Mouse (Mus musculus): ENCODE data around the gene Nfib.

Gene Nfib

GRCm38 (mm10) chr4:82466144-82466543 lies 239.4 kb downstream of the Nfib start:
- no peak for DNase-seq (ENCODE audit: inconsistent ontology term)

DNA sequence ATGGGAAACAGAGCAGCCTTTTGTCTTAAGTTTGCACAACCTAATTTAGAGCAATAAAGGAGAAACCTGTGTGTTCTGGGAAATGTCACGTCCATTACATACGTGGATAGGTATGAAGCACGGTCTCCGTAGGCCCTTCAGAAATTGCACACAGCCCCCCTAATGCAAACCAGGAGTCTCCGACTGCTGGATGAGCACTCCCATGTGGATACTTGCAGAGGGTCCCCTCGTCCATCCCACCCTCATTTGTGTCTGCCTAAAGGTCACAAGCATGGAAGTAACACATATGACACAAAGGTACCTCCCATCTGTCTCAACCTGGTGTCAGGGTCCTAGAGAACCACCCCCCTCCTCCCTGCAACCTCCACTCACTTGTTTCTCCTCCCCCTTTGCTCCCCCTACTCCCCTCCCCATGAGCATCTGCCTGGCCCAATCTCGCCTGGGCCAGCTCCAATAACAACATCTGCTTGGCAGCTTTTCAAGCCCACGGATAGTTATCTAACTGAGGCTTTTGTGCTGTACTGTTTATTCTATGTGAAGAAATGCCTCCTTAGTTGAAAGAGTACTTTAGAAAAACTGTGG lies 241.4 kb downstream of the Nfib start:
- peak; percentile 59 for DNase-seq (ENCODE audit: inconsistent ontology term)

GRCm38 (mm10) chr4:82463189-82463715 lies 242.3 kb downstream of the Nfib start:
- no peak for DNase-seq (ENCODE audit: inconsistent ontology term)

- no peak for DNase-seq (ENCODE audit: inconsistent ontology term)
Observed at GRCm38 (mm10) chr4:82461676-82462075, 243.9 kb downstream of the Nfib start.

DNA sequence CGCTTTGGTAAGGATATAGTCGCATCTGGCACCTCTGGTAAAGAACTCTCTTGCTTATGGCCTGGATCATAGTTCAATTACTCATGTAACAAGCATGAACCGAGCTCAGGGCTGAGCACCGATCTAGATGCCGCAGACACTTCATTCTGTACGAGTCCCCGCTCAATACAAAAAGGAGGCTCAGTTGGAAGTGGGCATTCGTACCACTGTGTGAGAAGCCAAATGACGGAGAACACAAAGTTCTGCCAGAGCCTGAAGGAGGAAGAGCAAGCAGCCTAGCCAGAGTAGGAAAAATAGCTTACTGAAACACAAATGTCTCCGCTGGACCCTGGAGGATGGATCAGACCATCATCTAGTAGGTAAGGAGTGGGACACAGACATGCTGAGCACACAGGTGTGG lies 246.7 kb downstream of the Nfib start:
- DNase-seq (ENCODE audit: inconsistent ontology term): no peak

DNA sequence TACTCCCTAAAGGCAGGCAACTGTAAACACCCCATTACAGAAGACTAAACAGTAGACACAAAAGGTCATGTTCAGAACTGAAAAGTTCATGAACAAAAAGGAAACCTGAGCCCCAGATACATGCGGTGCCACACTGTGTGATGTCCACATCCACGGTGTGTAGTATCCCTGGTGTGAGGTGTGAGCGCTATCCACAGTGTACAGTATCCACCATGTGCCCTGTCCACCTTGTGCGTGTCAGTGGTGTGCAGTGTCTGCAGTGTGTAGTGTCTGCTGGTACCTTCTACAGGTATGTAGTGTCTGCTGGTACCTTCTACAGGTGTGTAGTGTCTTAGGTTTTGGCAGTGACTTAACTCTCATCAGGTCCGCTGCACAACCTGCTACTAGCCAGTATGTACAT lies 248.6 kb downstream of the Nfib start:
- DNase-seq (ENCODE audit: inconsistent ontology term): no peak

DNA sequence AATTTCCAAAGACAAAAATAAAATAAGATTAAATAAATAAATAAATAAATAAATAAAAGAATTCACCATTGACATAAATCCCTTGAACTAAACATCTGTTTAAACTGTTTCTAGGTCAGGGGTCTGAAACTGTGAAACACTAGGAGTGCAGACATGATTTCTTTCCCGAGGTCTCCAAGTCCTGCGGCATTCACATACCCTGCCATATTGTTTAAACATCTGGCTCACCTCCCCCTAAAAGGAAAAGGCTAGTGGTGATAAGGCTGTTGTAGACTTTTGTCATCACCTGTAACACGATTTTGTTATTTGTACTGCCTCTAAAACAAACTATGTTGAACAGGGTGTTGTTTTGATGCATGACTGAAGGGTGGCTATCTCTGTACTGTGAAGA lies 249.2 kb downstream of the Nfib start:
- DNase-seq (ENCODE audit: inconsistent ontology term): no peak

DNA sequence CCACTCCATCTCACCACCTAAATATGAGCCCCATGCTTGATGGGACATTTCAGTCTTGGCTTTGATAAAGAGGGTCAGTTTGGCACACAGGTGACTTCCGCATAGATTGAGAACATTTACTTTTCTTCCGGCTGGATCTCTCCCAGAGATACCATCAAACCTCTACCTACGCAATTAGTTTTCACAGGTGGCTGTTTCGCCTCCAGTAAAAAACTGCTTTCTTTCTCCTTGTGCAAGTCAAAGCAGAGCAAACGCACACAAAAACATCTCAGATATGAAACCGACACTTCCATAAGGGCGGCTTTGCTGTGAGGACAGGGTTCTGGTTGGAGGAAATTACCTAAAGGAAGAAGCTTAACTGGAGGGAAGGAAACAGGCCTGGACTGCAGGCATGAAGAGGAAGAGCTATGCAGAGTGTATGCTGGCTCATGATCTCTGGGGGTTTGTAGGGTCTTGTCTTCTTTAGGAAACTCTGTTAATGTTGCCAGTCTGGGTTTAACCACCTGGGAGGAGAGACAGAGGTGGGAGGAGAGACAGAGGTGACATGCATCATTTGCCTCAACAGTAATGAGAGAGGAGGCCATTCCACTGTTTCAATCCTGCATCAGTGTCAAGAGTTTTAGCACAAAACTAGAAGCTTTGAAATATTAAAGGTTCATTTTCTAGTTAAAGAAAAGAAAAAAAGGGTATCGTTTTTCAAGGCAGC lies 249.8 kb downstream of the Nfib start:
- no peak for DNase-seq (ENCODE audit: inconsistent ontology term)

DNA sequence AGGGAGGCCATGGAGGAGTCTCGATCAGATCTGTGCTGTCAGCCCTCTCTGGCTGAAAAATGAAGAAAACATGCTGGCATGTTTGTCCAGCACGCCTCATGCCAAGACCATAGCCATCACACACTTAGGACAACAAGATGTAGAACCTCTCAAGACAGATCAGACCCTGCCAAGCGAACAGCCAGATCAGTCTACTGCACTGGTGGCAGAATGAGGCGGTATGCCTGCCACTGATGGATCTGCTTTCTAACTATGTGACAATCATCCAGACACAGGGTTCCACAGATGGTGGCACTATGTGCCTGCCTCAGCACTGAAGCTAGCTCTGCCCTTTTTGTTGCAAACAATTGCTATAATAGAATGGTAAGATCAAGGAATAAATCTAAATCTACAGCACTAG lies 250.6 kb downstream of the Nfib start:
- DNase-seq (ENCODE audit: inconsistent ontology term): no peak

DNA sequence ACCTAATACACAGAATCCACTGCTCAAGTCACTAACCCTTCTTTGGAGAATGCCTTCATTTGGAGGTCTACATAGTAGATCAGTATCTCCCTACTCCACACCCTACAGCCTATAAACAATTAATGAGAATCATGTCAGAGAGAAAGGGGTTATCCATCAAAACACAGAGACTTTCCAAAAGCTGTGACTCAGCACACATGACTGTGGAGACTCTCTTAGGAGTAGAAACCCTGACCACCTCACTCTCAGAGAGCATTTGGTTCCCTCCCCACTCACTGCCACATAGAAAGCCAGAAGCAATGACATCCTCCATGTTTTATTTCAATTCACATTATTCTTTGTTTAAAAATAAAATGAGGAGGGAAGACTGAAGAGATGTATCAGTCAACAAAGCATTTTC lies 252.2 kb downstream of the Nfib start:
- no peak for DNase-seq (ENCODE audit: inconsistent ontology term)

- DNase-seq (ENCODE audit: inconsistent ontology term): no peak
Observed at GRCm38 (mm10) chr4:82452905-82453304, 252.6 kb downstream of the Nfib start.

DNA sequence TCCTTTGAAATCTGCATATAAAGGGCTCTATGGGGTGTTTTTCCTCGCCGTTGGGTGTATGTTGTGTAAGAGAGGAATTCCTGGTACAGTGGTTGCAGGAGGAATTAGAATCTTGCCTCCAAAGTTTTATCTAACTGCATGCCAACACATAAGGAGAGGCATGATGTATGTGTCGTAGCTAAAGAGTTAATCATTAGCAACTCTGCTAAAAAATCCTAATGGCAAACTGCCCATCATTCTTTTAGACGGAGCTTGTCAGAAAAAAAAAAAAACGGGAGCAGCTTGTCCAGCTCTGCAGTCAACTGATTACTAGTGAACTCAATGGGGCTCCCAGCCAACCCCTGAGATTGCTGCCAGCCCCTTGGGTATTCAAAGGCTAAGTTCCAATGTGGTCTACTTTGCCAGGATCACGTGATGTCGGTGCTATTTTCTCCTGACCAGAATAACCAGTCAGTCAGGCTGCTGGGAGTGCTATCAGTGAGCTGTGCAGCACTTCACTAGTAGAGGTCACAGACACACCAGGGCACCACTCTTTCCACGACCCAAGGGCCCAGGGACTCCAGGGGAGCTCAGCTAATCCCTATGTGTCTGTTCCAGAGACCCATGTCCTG lies 258.4 kb downstream of the Nfib start:
- DNase-seq (ENCODE audit: inconsistent ontology term): peak; percentile 98

- DNase-seq (ENCODE audit: inconsistent ontology term): no peak
Observed at GRCm38 (mm10) chr4:82444078-82444477, 261.5 kb downstream of the Nfib start.

- no peak for DNase-seq (ENCODE audit: inconsistent ontology term)
Observed at GRCm38 (mm10) chr4:82443441-82443840, 262.1 kb downstream of the Nfib start.

DNA sequence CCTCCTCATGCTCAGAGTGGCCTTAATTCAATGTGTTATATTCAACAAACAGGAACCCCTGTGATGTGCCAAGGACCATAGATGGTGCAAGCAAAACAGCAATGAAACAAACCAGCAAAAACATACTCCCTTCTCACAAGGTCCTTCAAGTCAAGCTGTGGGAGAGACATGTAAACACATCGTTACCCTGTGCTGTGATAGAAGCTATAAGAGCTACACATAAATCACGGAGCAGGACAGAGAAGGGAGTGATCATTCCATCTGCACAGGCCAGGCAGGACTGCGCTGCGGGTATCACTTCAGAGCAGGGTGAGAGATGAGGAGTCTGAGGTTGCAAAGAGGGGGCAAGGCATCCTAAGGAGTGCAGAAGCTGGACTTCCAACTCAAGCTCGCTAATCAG lies 262.5 kb downstream of the Nfib start:
- no peak for DNase-seq (ENCODE audit: inconsistent ontology term)

- no peak for DNase-seq (ENCODE audit: inconsistent ontology term)
Observed at GRCm38 (mm10) chr4:82440606-82441005, 264.9 kb downstream of the Nfib start.

DNA sequence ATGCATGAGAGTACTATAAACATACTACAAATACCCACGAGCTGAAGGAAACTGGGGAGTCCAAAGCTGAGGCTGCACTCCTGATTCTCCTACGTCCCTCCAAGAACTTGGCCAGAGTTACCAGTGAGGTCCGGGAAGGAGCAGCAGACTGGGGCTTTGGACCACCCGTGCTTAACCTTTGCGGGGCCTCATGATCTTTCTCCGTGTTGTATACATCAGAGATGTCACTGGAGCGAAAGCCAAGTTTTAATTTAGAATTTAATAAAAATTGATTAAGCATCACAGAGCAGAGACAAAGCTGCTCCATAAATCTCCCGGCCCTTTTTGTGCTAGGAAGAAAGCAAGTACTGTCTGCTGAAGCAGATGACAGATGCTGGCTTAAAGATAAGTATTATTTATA lies 265.7 kb downstream of the Nfib start:
- no peak for DNase-seq (ENCODE audit: inconsistent ontology term)

GRCm38 (mm10) chr4:82438631-82439030 lies 266.9 kb downstream of the Nfib start:
- no peak for DNase-seq (ENCODE audit: inconsistent ontology term)

- DNase-seq (ENCODE audit: inconsistent ontology term): no peak
Observed at GRCm38 (mm10) chr4:82437533-82438318, 267.8 kb downstream of the Nfib start.

- DNase-seq (ENCODE audit: inconsistent ontology term): no peak
Observed at GRCm38 (mm10) chr4:82436656-82437055, 268.9 kb downstream of the Nfib start.

- DNase-seq (ENCODE audit: inconsistent ontology term): peak; percentile 92
Observed at GRCm38 (mm10) chr4:82435716-82436115, 269.8 kb downstream of the Nfib start.

Measured in Muller cell, postnatal 12 days (primary cell).